Mouse (Mus musculus) liver, postnatal 0 days (tissue): ENCODE data around the gene Cacna1f.

ENCODE experiments used
- CTCF ChIP-seq: sonication (generic); IDR thresholded peaks from 2 replicates; pipeline ENCODE4 v1.5.1; 2016; ENCODE audit warnings: antibody characterized with exemption, low read depth
- EP300 ChIP-seq: IDR thresholded peaks from 2 replicates; pipeline ENCODE4 v1.6.1; 2016; ENCODE audit warnings: antibody characterized with exemption, low read depth, mild to moderate bottlenecking

GRCm38 (mm10) chrX:7571565-7572136 is 35.2 kb upstream of the Cacna1f start:
- TF ChIP-seq EP300 (no peak), CTCF (no peak)
